Mouse (Mus musculus) left cerebral cortex, adult 9 months (tissue): Measurements from ENCODE around the gene Lyzl4.

Source experiments
- DNase-seq, 2 experiments: peaks; one replicate each; pipeline ENCODE4 v3.0.0; 2022; ENCODE audit warnings: low spot score in 2 of 2

The Lyzl4 gene

GRCm38 (mm10) chr9:121653668-121654067, 11.8 kb upstream of the Lyzl4 start:
- DNase-seq, result no peak

GRCm38 (mm10) chr9:121647026-121647425, 5.1 kb upstream of the Lyzl4 start:
- no peak for DNase-seq

GRCm38 (mm10) chr9:121644855-121645254, 3.0 kb upstream of the Lyzl4 start:
- DNase-seq, result no peak

- peak; percentile 57 to 83 for DNase-seq
These were observed 695 bp upstream of the Lyzl4 start, which contains the start of gene Vipr1 for GRCm38 (mm10) chr9:121642401-121643181. Gene Vipr1, plus strand, starts transcription at chr9:121642716.

- peak in 1 of 2 experiments; percentile 60 for DNase-seq
These were observed 521 bp downstream of the Lyzl4 start for GRCm38 (mm10) chr9:121641235-121641915.

- DNase-seq, result peak; percentile 69 to 88
These were observed 2.1 kb downstream of the Lyzl4 start for GRCm38 (mm10) chr9:121639790-121640189.

- DNase-seq, result no peak
These were observed 5.9 kb downstream of the Lyzl4 start for GRCm38 (mm10) chr9:121635835-121636576.

GRCm38 (mm10) chr9:121633306-121633705, 8.6 kb downstream of the Lyzl4 start:
- DNase-seq, result no peak

GRCm38 (mm10) chr9:121632891-121633290, 9.0 kb downstream of the Lyzl4 start:
- DNase-seq, result no peak

GRCm38 (mm10) chr9:121631946-121632345, 9.9 kb downstream of the Lyzl4 start:
- DNase-seq, result no peak

- DNase-seq, result no peak
These were observed 11.3 kb downstream of the Lyzl4 start for GRCm38 (mm10) chr9:121630627-121631026.

- no peak for DNase-seq
These were observed 17.0 kb downstream of the Lyzl4 start for GRCm38 (mm10) chr9:121624920-121625319.

GRCm38 (mm10) chr9:121623235-121623634, 18.7 kb downstream of the Lyzl4 start:
- DNase-seq, result no peak

- DNase-seq, result no peak
These were observed 22.5 kb downstream of the Lyzl4 start for GRCm38 (mm10) chr9:121619441-121619840.

- DNase-seq, result no peak
These were observed 25.4 kb downstream of the Lyzl4 start for GRCm38 (mm10) chr9:121616471-121616870.

- DNase-seq, result no peak
These were observed 27.6 kb downstream of the Lyzl4 start for GRCm38 (mm10) chr9:121614241-121614757.

- no peak for DNase-seq
These were observed 28.7 kb downstream of the Lyzl4 start for GRCm38 (mm10) chr9:121613192-121613591.

- no peak for DNase-seq
These were observed 32.5 kb downstream of the Lyzl4 start for GRCm38 (mm10) chr9:121609381-121609780.

GRCm38 (mm10) chr9:121606498-121607096, 35.3 kb downstream of the Lyzl4 start:
- DNase-seq, result no peak

- peak in 1 of 2 experiments; percentile 87 for DNase-seq
These were observed 36.2 kb downstream of the Lyzl4 start for GRCm38 (mm10) chr9:121605414-121606278.

- no peak for DNase-seq
These were observed 39.5 kb downstream of the Lyzl4 start for GRCm38 (mm10) chr9:121602381-121602780.
